Mouse (Mus musculus): ENCODE data around the gene Meig1. TPM values are rescaled to one million over a fixed set of nuclear protein-coding genes. Genes with fewer than 3 reads are reported as not detected.

Gene Meig1
- 2.1 and 3.2 TPM in 2 replicates for polyA plus RNA-seq (2016; fragmentation: Nextera tagmentation; extraction: Ambion mirVana)

DNA sequence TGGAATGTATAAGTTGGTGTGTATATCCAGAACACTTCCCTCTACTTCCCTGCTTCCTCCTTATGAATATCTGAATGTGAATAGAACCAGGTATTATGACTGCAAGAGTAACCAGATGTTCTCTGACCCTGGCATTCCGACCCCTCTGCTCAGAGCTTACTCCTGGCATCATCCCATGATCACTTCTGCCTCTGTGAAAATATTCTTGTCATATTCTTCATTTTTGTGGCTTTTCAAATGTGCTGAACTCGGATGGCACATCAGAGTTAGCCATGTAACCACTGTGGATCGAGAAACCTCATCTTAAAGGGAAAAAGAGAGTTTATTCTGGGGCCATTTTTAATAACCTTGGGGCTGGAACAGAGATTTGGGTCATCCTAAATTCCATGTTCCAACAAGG lies at the start of gene Meig1:
Meig1 (minus strand) TSS at position 101 of the 400 bp plus-strand sequence.
- no peak within 1 kb of the TSS for H3K27ac ChIP-seq
- no peak within 1 kb of the TSS for H3K9ac ChIP-seq
- peaks cover 21% of the 10 kb centered on the region for H3K4me1 ChIP-seq
- H3K36me3 ChIP-seq (replicated peaks) = no peaks in the 10 kb centered on the region
- WGBS = 69% methylated on average over 3 of the region's 3 CpGs
- peaks cover 7% of the 10 kb centered on the region; the same call in 1 of the 2 replicates for H3K27me3 ChIP-seq
- ATAC-seq (ENCODE audit: low FRiP score) = no peak
- H3K4me3 ChIP-seq (replicated peaks) = no peak within 1 kb of the TSS
- no peaks in the 10 kb centered on the region for H3K9me3 ChIP-seq
- H3K4me2 ChIP-seq = peak within 1 kb of the TSS; percentile 71

DNA sequence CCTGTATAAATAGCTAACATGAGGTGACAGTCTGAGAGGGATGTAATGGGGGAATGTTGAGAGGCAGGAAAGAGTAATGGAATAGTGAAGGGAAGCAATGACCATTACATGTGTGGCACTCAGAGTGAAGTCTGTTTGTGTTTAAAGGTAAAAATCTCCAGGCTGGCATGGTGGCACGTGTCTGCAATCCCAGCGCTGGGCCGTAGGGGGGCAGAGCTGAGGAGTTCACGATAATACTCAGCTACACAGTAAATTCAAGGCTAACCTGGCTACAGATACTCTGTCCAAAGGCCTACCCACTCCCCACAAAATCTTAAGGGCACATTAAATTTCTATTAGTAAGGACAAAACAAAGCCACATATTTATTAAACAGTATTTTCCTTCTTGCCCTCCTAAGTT lies 34.1 kb upstream of the Meig1 start:
- Histone ChIP-seq H3K4me1 (no peaks in the 10 kb centered on the region), H3K9me3 (no peaks in the 10 kb centered on the region), H3K4me3 (replicated peaks) (no peak overlapping the region), H3K36me3 (replicated peaks) (peaks cover 68% of the 10 kb centered on the region), H3K27ac (no peak overlapping the region), H3K9ac (no peak overlapping the region), H3K27me3 (no peaks in the 10 kb centered on the region), H3K4me2 (no peak overlapping the region)
- no peak for ATAC-seq (ENCODE audit: low FRiP score)
- WGBS = 76% methylated on average over 4 of the region's 4 CpGs

DNA sequence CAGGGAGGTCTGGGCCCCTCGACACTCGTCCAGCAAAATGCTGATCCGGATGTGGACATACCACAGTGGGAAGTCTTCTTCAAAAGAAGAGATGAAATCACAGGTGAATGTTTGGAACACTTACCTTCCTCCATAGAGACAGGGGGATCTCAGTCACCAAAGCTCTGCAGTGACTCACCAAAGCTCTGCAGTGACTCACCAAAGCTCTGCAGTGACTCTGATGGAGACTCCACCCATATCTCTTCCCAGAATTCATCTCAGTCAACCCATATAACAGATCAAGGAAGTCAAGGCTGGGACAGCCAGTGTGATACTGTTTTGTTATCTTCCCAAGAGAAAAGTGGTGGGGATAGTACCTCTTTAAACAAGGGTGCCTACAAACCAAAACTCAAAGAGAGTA lies 30.6 kb upstream of the Meig1 start:
- Histone ChIP-seq H3K27ac (no peak overlapping the region), H3K4me3 (replicated peaks) (no peak overlapping the region), H3K36me3 (replicated peaks) (peaks cover 51% of the 10 kb centered on the region), H3K27me3 (no peaks in the 10 kb centered on the region), H3K4me2 (no peak overlapping the region), H3K9me3 (no peaks in the 10 kb centered on the region), H3K9ac (no peak overlapping the region), H3K4me1 (no peaks in the 10 kb centered on the region)
- no peak for ATAC-seq (ENCODE audit: low FRiP score)
- WGBS = 93% methylated on average over 3 of the region's 3 CpGs

DNA sequence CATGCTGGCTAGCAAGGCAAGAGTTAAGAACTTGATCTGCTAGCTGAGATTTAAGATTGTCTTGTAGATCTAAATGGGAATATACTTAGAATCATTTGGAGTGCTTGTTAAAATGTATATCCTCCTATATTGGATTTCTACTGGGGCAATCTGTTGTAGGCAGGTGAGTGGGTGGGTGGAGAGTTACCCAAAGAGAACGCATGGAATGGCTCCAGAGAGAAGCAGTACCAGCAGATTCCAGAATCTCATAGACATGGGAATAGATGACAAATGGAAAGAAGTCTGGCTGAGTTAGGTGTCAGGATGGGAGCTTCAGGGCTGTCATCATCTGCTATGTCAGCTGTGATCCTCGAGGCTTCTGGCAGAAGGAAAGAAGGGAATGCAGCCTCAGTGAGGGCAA lies 27.0 kb upstream of the Meig1 start:
- Histone ChIP-seq H3K9ac (no peak overlapping the region), H3K36me3 (replicated peaks) (peaks cover 32% of the 10 kb centered on the region), H3K4me3 (replicated peaks) (no peak overlapping the region), H3K4me1 (no peaks in the 10 kb centered on the region), H3K4me2 (no peak overlapping the region), H3K9me3 (no peaks in the 10 kb centered on the region), H3K27ac (no peak overlapping the region), H3K27me3 (no peaks in the 10 kb centered on the region)
- WGBS = 83% methylated on average over 2 of the region's 2 CpGs
- no peak for ATAC-seq (ENCODE audit: low FRiP score)

DNA sequence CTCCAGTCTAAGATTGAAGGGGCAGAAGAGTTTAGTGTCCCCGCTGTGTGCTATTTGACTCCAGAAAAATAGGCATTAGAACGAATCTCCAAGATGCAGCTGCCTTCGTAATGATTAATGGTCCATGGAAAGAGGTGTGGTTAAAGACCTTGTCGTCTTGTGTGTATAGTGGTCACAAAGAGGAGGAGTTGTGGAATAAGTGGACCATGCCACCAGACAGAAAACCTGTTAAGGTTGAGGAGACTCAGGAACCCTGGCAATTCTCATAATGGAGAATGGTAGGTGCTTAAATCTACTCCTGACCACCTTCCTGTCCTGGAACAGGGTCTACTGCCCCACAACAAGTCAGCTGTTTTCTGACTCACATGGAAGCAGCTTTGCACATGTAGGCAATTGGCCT lies 23.5 kb upstream of the Meig1 start:
- H3K4me1 ChIP-seq = no peaks in the 10 kb centered on the region
- ATAC-seq (ENCODE audit: low FRiP score) = no peak
- peaks cover 28% of the 10 kb centered on the region for H3K36me3 ChIP-seq (replicated peaks)
- H3K4me2 ChIP-seq = no peak overlapping the region
- no peak overlapping the region for H3K4me3 ChIP-seq (replicated peaks)
- WGBS = 90% methylated on average over 4 of the region's 4 CpGs
- no peak overlapping the region for H3K9ac ChIP-seq
- H3K27me3 ChIP-seq = no peaks in the 10 kb centered on the region
- H3K27ac ChIP-seq = no peak overlapping the region
- no peaks in the 10 kb centered on the region for H3K9me3 ChIP-seq

DNA sequence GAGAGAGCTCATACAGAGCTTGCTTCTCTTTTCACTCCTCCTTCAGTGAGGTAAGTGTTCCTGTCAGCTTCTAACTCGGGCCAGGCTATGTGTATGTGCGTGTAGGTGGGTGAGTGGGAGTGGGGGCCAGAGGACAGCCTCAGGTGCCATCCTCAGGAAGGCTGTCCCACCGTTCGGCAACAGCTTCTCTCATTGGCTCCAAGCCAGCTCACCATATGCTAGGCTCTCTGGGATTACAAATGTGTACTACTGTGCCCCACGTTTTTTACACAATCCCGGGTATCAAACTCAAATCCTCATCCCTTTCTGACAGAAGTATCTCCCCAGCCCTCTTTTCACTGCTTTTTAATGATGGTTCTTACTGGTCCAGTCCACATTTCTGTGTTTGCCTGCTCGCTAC lies 21.8 kb upstream of the Meig1 start:
- H3K4me3 ChIP-seq (replicated peaks) = no peak overlapping the region
- no peaks in the 10 kb centered on the region for H3K27me3 ChIP-seq
- no peak for ATAC-seq (ENCODE audit: low FRiP score)
- peaks cover 27% of the 10 kb centered on the region for H3K36me3 ChIP-seq (replicated peaks)
- no peak overlapping the region for H3K4me2 ChIP-seq
- H3K9ac ChIP-seq = no peak overlapping the region
- H3K4me1 ChIP-seq = no peaks in the 10 kb centered on the region
- no peak overlapping the region for H3K27ac ChIP-seq
- H3K9me3 ChIP-seq = no peaks in the 10 kb centered on the region
- WGBS = 78% methylated on average over 7 of the region's 7 CpGs

DNA sequence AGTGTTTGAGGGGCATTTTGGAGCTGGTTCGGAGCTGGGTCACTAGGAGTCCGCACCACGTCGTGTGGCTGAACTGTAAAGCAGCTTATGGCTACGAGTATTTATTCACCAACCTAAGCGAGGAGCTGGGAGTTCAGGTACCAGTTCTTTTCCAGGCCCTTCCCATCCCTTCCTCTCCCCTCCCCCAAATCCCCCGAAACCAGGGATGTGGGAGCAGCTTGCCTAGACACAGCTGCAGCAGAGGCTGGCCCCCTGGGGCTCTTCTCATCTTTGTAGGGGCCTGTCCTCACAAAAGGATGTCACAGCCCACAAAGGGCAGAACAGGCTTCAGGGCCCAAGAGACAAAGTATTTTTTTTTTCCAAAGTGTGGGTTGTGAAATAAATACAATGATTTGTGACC lies 15.5 kb upstream of the Meig1 start:
- Histone ChIP-seq H3K9ac (no peak overlapping the region), H3K27ac (no peak overlapping the region), H3K4me3 (replicated peaks) (no peak overlapping the region), H3K27me3 (no peaks in the 10 kb centered on the region), H3K4me1 (no peaks in the 10 kb centered on the region; the same call in 1 of the 2 replicates), H3K9me3 (no peaks in the 10 kb centered on the region), H3K36me3 (replicated peaks) (peaks cover 21% of the 10 kb centered on the region), H3K4me2 (no peak overlapping the region)
- WGBS = 44% methylated on average over 7 of the region's 7 CpGs
- ATAC-seq (ENCODE audit: low FRiP score) = no peak

DNA sequence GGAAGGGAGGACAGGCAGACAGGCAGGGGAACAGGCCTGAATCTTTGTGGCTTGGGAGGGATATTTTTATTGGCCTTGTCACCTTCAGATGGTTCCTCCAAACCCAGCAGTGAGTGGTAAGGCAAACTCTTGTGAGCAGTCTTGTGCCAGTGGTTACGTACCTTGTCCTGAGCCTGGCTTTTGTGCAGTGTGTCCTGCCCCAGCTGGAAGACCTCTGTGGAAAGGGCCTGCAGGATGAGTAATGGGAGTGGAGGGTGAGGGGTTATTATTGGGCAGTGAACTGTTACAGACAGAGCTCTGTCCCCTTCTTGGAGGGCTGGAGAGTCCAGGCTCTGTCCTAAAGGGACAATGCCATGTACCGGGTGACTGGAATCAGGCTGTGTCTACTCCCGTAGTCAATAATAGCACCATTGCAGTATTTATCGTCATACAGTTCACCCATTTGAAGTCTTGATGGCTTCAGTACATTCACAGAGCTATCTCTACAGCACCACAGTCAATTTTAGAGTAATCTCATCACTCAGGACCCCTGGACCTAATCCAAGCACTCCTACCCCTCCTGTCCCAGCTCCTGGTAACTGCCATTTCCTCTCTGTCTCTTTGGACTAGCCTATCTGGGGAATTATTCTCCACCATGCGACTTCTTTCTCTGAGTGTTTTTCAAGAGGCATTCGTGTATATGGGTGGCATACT lies 13.1 kb upstream of the Meig1 start:
- no peak for ATAC-seq (ENCODE audit: low FRiP score)
- H3K36me3 ChIP-seq (replicated peaks) = peaks cover 6% of the 10 kb centered on the region; the same call in 1 of the 2 replicates
- no peak overlapping the region for H3K27ac ChIP-seq
- H3K4me1 ChIP-seq = no peaks in the 10 kb centered on the region; the same call in 1 of the 2 replicates
- H3K4me3 ChIP-seq (replicated peaks) = no peak overlapping the region
- 86% methylated on average over 6 of the region's 6 CpGs for WGBS
- H3K27me3 ChIP-seq = no peaks in the 10 kb centered on the region
- H3K4me2 ChIP-seq = no peak overlapping the region
- no peak overlapping the region for H3K9ac ChIP-seq
- no peaks in the 10 kb centered on the region for H3K9me3 ChIP-seq

DNA sequence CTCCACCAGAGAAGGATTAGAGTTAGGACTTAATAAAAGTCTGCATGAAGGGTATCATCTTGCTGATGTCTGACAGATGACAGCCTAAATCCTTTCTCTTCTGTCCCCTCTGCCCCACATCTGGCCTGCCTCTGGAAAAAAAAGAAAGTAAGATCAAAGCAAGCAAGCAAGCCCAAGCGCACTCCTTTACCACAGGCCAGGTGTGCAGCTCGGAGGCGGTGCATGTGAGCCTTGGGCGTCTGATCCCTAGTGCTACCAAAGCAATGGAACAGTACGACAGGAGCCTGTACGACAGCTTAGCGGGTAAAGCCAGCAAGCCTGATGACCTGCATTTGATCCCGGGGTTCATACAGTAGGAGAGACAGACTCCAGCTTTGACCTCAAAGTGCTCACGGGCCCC lies 8.5 kb upstream of the Meig1 start:
- no peak overlapping the region for H3K9ac ChIP-seq
- 91% methylated on average over 9 of the region's 9 CpGs for WGBS
- no peak overlapping the region for H3K27ac ChIP-seq
- no peaks in the 10 kb centered on the region for H3K4me1 ChIP-seq
- H3K27me3 ChIP-seq = no peaks in the 10 kb centered on the region
- ATAC-seq (ENCODE audit: low FRiP score) = no peak
- H3K9me3 ChIP-seq = no peaks in the 10 kb centered on the region
- H3K36me3 ChIP-seq (replicated peaks) = no peaks in the 10 kb centered on the region
- no peak overlapping the region for H3K4me3 ChIP-seq (replicated peaks)
- no peak overlapping the region for H3K4me2 ChIP-seq

DNA sequence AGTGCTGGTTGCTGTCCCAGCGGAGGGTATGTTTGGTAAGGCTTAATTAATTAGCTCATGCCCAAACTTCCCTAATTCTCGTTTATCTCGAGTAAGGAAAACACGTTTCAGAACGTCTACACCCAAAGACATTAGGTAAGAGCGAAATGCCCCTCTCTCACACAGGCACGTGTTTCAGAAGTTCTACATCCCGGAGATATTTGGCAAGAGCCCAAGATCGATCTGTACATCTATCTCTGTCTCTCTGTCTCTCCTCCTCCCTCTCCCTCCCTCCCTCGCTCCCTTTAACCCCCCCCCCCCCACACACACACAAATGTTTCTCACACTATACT lies 2.1 kb upstream of the Meig1 start:
- H3K9me3 ChIP-seq = no peaks in the 10 kb centered on the region

DNA sequence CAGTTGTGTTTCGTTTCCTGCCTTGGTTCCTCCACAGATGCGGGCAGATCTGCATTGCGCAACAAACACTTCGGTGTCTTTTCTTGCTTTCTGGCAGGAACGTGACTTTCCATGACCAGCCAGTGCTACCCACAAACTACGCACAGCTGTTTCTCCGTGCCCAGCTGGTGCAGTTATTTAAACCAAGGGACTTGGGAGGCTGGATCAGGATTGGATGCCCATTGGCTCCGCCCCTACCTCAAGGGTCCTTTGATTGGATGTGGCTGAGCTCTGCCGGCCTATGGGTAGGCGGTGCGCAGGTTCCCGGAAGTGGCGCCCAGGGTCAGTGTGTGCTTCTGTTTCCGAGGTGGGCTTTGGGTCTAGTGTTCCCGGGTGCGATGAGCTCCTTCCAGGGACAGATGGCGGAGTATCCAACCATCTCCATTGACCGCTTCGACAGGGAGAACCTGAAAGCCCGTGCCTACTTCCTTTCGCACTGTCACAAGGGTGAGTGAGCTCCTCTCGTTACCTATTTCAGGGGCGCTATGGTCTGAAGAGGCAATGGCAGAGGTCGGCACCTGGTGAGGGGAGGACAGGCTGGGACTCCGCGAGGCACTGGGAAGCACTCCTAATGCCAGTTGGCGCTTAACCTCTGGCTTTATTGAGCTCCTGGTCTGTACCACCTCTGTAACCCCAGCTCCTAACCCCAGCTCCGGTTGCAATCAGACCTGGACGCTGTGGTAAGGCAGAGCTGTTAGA lies 1.6 kb upstream of the Meig1 start, which contains the start of gene Dclre1c:
Dclre1c (plus strand) TSS at position 291 of the 738 bp plus-strand sequence.
- Histone ChIP-seq H3K27ac (no peak within 1 kb of the TSS), H3K4me1 (peaks cover 21% of the 10 kb centered on the region), H3K36me3 (replicated peaks) (no peaks in the 10 kb centered on the region), H3K9ac (peak within 1 kb of the TSS; percentile 47), H3K9me3 (no peaks in the 10 kb centered on the region), H3K27me3 (no peaks in the 10 kb centered on the region), H3K4me3 (replicated peaks) (peak within 1 kb of the TSS; percentile 73), H3K4me2 (peak within 1 kb of the TSS; percentile 71)
- WGBS = 1% methylated on average over 29 of the region's 29 CpGs
- ATAC-seq (ENCODE audit: low FRiP score) = peak; percentile 99

More for the DNA sequence above, 2.1 kb upstream of the Meig1 start:
- no peaks in the 10 kb centered on the region for H3K36me3 ChIP-seq (replicated peaks)
- peak overlapping the region; percentile 47 for H3K9ac ChIP-seq
- no peak overlapping the region for H3K27ac ChIP-seq
- 0 out of 2 replicates have a peak, but pooled peaks have one; percentile 2 for ATAC-seq (ENCODE audit: low FRiP score)
- H3K4me1 ChIP-seq = peaks cover 21% of the 10 kb centered on the region
- H3K4me3 ChIP-seq (replicated peaks) = peak overlapping the region; percentile 73
- peak overlapping the region; percentile 71 for H3K4me2 ChIP-seq
- H3K27me3 ChIP-seq = no peaks in the 10 kb centered on the region
- 12% methylated on average over 10 of the region's 10 CpGs for WGBS

DNA sequence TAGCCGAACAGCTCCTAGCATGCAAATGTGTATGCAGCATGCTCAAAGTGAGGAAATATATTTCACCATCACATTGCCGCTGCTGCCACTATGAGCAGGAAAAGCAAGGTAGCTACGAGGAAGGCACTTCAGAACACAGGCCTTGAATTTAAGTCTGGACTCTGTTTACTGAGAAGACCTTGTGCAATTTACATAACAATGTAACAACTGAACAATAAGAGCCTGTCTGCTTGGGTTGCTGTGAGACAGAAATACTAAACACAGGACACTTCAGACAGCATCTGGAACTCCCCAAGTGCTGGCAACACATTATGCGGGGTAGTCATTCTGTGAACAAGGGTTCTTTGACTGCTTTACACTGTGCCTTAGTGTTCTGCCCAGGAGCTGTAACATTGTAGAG lies 2.3 kb downstream of the Meig1 start:
- Histone ChIP-seq H3K9me3 (no peaks in the 10 kb centered on the region), H3K9ac (no peak overlapping the region)
- ATAC-seq (ENCODE audit: low FRiP score) = no peak

More for the DNA sequence above, 2.3 kb downstream of the Meig1 start:
- H3K36me3 ChIP-seq (replicated peaks) = no peaks in the 10 kb centered on the region
- H3K4me1 ChIP-seq = peaks cover 20% of the 10 kb centered on the region
- no peak overlapping the region for H3K27ac ChIP-seq
- H3K27me3 ChIP-seq = peaks cover 19% of the 10 kb centered on the region
- no peak overlapping the region for H3K4me3 ChIP-seq (replicated peaks)
- no peak overlapping the region for H3K4me2 ChIP-seq
- WGBS = 35% methylated on average over 4 of the region's 4 CpGs

Data from forebrain, embryonic 12.5 days (tissue).